Mouse (Mus musculus) heart, adult 2 months (tissue): ENCODE results near the gene Zfr2. TPM values are rescaled to one million over a fixed set of nuclear protein-coding genes. Genes with fewer than 3 reads are reported as not detected.
A peak's percentile ranks its signal among the peaks of the same experiment; 100 is the strongest.

Source experiments
- DNase-seq, 2 experiments: peaks; one replicate each; pipeline ENCODE4 v3.0.0; 2021
- H3K27ac ChIP-seq: fragments of 200-600 bp; 2 replicates; pipeline ENCODE4 v1.8.1; 2022
- H3K27me3 ChIP-seq: fragments of 200-500 bp; 2 replicates; pipeline ENCODE4 v1.6.1; 2012; ENCODE audit warnings: mild to moderate bottlenecking, low read length, inconsistent platforms, mixed read lengths; ENCODE audit not compliant: control insufficient read depth, insufficient read depth
- H3K36me3 ChIP-seq: fragments of 200-500 bp; 2 replicates; pipeline ENCODE4 v1.6.1; 2012; ENCODE audit warnings: low read length, inconsistent platforms; ENCODE audit not compliant: control insufficient read depth, insufficient read depth
- H3K4me1 ChIP-seq: fragments of 200-500 bp; 2 replicates; pipeline ENCODE4 v1.6.1; 2011; ENCODE audit warnings: low read length; ENCODE audit not compliant: control insufficient read depth, insufficient read depth
- H3K4me3 ChIP-seq: fragments of 200-600 bp; 2 replicates; pipeline ENCODE4 v1.8.1; 2022
- H3K79me2 ChIP-seq: fragments of 200-500 bp; replicated peaks from 2 replicates; pipeline ENCODE4 v1.6.1; 2012; ENCODE audit warnings: mild to moderate bottlenecking, inconsistent platforms, low read length, moderate library complexity, mixed read lengths; ENCODE audit not compliant: control insufficient read depth, insufficient read depth
- H3K9ac ChIP-seq: fragments of 200-500 bp; 2 replicates; pipeline ENCODE4 v1.6.1; 2012; ENCODE audit warnings: low read depth, mild to moderate bottlenecking, control low read depth, inconsistent platforms, low read length, mixed read lengths
- CTCF ChIP-seq: fragments of 200-600 bp; IDR thresholded peaks from 2 replicates; pipeline ENCODE4 v1.8.1; 2022; ENCODE audit warnings: antibody characterized with exemption, mild to moderate bottlenecking, moderate library complexity
- EP300 ChIP-seq: fragments of 200-500 bp; IDR thresholded peaks from 2 replicates; pipeline ENCODE4 v1.6.1; 2011; ENCODE audit warnings: low read depth, low read length, control low read depth; ENCODE audit not compliant: insufficient read depth
- POLR2A ChIP-seq: fragments of 200-500 bp; IDR thresholded peaks from 2 replicates; pipeline ENCODE4 v1.6.1; 2011; ENCODE audit warnings: mild to moderate bottlenecking, low read depth, low read length, control low read depth; ENCODE audit not compliant: insufficient read depth
- WGBS: fragments of 180-500 bp; shearing (Covaris S2); methylation state at CpG from one replicate; pipeline ENCODE4 v1.1.7; 2018; 5-methylcytosine and 5-hydroxymethylcytosine counted together
- intact Hi-C: fragments of 180-260 bp; cut with DNase I; formaldehyde crosslinking; loops from one replicate; pipeline ENCODE4 v1.15.1; 2025
- polyA plus RNA-seq: library from polyadenylated mRNA; depleted of rRNA; stranded (reverse); fragments of >200 nt; gene quantifications from 2 replicates; pipeline ENCODE4 v1.2.3, GENCODE M21; 2012
- total RNA-seq, 2 experiments: library from RNA; stranded (reverse); gene quantifications; 2 replicates each; pipeline ENCODE4 v1.2.3; 2021

The Zfr2 gene
- total and polyA plus RNA-seq, 3 experiments: 1.8 to 5.0 (median 2.0) TPM

GRCm38 (mm10) chr10:81236471-81237268 lies 3.7 kb downstream of the Zfr2 start:
- no peak overlapping the region for H3K4me3 ChIP-seq
- DNase-seq: no peak
- TF ChIP-seq EP300 (no peak), POLR2A (no peak), CTCF (no peak)
- 86% methylated on average over 12 of the region's 12 CpGs for WGBS
- peaks cover 2% of the 10 kb centered on the region for H3K4me1 ChIP-seq
- H3K9ac ChIP-seq: no peak overlapping the region
- intact Hi-C loops: no loop called here
- no peak overlapping the region for H3K27ac ChIP-seq
- H3K36me3 ChIP-seq: no peaks in the 10 kb centered on the region
- H3K79me2 ChIP-seq: no peaks in the 10 kb centered on the region
- H3K27me3 ChIP-seq: peaks cover 5% of the 10 kb centered on the region; the same call in 1 of the 2 replicates

GRCm38 (mm10) chr10:81238618-81239017 lies 5.7 kb downstream of the Zfr2 start:
- 83% methylated on average over 2 of the region's 2 CpGs for WGBS
- intact Hi-C loops: no loop called here
- no peak for TF ChIP-seq CTCF
- no peak for TF ChIP-seq EP300
- no peak for TF ChIP-seq POLR2A

GRCm38 (mm10) chr10:81240876-81241275 lies 7.9 kb downstream of the Zfr2 start:
- no peak for DNase-seq
- intact Hi-C loops: no loop called here
- WGBS: 34% methylated on average over 13 of the region's 13 CpGs

More at GRCm38 (mm10) chr10:81238618-81239017, 5.7 kb downstream of the Zfr2 start:
- Histone ChIP-seq H3K4me3 (no peak overlapping the region), H3K27ac (no peak overlapping the region), H3K9ac (no peak overlapping the region), H3K79me2 (no peaks in the 10 kb centered on the region), H3K27me3 (peaks cover 5% of the 10 kb centered on the region; the same call in 1 of the 2 replicates), H3K4me1 (no peaks in the 10 kb centered on the region), H3K36me3 (no peaks in the 10 kb centered on the region)
- no peak for DNase-seq

GRCm38 (mm10) chr10:81242021-81242420 lies 9.1 kb downstream of the Zfr2 start:
- DNase-seq: no peak
- Histone ChIP-seq H3K79me2 (no peaks in the 10 kb centered on the region), H3K4me3 (no peak overlapping the region), H3K36me3 (no peaks in the 10 kb centered on the region), H3K9ac (no peak overlapping the region), H3K4me1 (no peaks in the 10 kb centered on the region), H3K27ac (no peak overlapping the region), H3K27me3 (peaks cover 5% of the 10 kb centered on the region; the same call in 1 of the 2 replicates)
- TF ChIP-seq CTCF: no peak
- no peak for TF ChIP-seq EP300
- no peak for TF ChIP-seq POLR2A
- intact Hi-C loops: no loop called here
- WGBS: 90% methylated on average over 16 of the region's 16 CpGs

More at GRCm38 (mm10) chr10:81240876-81241275, 7.9 kb downstream of the Zfr2 start:
- TF ChIP-seq CTCF: peak; percentile 68
- no peak for TF ChIP-seq POLR2A
- Histone ChIP-seq H3K27me3 (peaks cover 5% of the 10 kb centered on the region; the same call in 1 of the 2 replicates), H3K4me3 (no peak overlapping the region), H3K9ac (no peak overlapping the region), H3K27ac (no peak overlapping the region), H3K36me3 (no peaks in the 10 kb centered on the region), H3K4me1 (no peaks in the 10 kb centered on the region), H3K79me2 (no peaks in the 10 kb centered on the region)

GRCm38 (mm10) chr10:81244146-81244545 lies 11.2 kb downstream of the Zfr2 start:
- Histone ChIP-seq H3K36me3 (no peaks in the 10 kb centered on the region), H3K79me2 (no peaks in the 10 kb centered on the region), H3K4me3 (no peak overlapping the region), H3K9ac (no peak overlapping the region), H3K27me3 (peaks cover 5% of the 10 kb centered on the region; the same call in 1 of the 2 replicates), H3K27ac (no peak overlapping the region), H3K4me1 (no peaks in the 10 kb centered on the region)
- intact Hi-C loops: no loop called here
- TF ChIP-seq POLR2A: no peak
- no peak for TF ChIP-seq EP300
- no peak for TF ChIP-seq CTCF
- no peak for DNase-seq
- 79% methylated on average over 4 of the region's 4 CpGs for WGBS

- Histone ChIP-seq H3K4me1 (no peaks in the 10 kb centered on the region), H3K9ac (no peak overlapping the region), H3K27me3 (peaks cover 5% of the 10 kb centered on the region; the same call in 1 of the 2 replicates), H3K79me2 (no peaks in the 10 kb centered on the region), H3K27ac (no peak overlapping the region), H3K36me3 (no peaks in the 10 kb centered on the region), H3K4me3 (no peak overlapping the region)
- intact Hi-C loops: no loop called here
- TF ChIP-seq CTCF (0 out of 2 replicates have a peak, but pooled peaks have one; percentile 100), POLR2A (no peak), EP300 (0 out of 2 replicates have a peak, but pooled peaks have one; percentile 50)
- WGBS: 10% methylated on average over 17 of the region's 17 CpGs
- peak; percentile 68 to 86 for DNase-seq
Measured at GRCm38 (mm10) chr10:81244595-81244994, 11.6 kb downstream of the Zfr2 start.
